Mouse (Mus musculus) lung, postnatal 14 days (tissue): ENCODE results near the gene Pole.
A peak's percentile ranks its signal among the peaks of the same experiment; 100 is the strongest.

Experiments
- DNase-seq: peaks from one replicate; pipeline ENCODE4 v3.0.0; 2021

Gene Pole

DNA sequence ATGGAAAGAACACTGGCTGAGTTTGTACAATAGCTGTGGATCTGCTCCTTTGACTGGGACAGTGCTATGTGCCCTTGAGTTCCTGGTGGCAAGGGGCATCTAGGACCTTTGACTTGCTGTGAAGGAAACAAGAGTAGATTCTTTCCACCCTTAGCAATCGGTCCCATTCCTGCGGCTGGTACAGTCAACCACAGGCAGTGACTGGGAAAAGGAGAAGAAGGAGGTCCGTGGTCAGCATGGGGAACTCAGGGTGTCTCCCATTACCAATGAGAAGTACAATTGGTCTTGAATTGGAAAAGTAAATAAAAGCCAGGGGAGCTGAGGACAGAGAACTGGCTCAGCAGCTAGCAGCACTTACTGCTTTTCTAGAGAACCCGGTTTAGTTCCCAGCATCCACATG is 59.4 kb downstream of the Pole start:
- no peak for DNase-seq

DNA sequence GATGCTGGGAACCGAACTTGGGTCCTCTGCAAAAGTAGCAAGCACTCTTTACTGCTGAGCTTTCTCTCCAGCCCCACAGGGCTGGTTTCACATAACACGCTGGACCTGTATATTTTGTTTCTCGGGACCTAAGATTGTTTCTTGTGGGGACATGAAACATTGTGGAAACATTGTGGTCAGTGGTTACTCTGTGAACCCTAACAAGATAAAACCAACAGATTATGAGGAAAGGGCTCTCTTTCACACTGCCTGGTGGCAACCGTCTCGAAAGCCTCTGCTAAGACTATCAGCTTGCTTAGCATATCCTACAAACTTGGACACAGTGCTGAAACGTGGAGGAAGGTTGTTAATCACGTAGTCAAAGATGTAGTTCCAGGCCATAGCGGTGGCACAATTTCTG is 60.9 kb downstream of the Pole start:
- DNase-seq = no peak

DNA sequence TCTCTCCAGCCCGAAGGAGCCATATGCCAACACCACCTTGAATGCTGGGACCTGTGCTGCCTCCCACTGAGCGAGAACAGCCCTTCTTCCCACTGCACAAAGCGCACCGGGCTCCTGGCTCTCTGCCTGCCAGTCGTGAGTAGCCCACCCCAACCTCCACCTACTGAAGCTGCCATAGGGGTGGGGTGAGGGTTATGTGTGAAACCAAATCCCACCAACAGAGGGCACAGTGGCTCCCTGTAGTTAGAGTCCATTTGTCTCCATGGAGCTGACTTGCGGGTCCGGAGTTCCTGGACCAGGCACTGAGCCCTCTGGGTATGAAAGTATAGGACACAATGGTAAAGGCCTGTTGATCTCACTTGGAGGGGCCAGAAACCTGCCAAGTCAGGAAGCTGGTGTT is 68.6 kb downstream of the Pole start:
- DNase-seq = peak; percentile 57

DNA sequence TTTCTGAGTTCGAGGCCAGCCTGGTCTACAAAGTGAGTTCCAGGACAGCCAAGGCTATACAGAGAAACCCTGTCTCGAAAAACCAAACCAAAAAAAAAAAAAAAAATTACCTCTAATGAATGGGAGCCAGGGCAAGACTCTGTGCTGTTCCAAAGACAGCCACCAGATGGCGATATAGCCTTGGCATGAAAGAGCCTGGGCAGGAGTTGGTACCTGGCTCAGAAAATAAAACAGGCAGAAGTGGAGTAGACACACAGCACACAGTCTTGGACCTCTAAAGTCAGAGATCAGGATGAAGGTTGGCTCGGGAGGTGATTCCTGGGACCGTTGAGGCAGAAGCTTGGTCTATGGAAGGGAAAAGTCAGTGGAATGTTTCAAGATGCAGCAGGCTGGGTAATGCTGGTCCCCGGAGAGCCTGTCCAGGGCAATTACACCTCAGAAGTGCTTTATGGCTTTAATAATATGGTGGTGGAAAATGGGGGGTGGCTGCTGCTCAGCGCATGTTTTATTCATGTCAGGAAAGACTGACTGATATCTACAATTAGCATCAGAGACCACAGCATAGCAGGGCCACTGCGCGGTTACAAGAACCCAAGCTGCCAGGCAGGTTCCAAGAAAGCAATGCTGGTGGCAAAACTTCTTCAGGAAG is 71.5 kb downstream of the Pole start:
- peak; percentile 89 for DNase-seq

DNA sequence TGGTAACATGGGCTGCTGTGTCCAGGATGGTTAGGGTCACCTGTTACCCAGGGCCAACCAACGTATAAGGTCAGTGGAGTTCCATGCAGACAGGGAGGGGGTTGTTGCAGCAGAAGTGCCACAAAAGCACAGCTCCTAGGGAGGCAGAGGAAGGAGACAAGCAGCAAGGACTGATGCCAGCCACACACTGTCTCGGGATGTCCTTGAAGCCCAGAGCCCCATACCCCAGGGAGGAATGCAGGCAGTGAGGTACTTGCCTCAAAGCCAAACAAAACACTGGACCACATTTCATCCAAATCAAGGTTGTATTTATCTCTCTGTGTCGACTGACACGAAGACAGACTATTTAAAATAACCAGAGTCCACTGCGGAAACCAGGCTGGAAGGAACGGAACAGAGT is 75.4 kb downstream of the Pole start:
- DNase-seq = no peak

DNA sequence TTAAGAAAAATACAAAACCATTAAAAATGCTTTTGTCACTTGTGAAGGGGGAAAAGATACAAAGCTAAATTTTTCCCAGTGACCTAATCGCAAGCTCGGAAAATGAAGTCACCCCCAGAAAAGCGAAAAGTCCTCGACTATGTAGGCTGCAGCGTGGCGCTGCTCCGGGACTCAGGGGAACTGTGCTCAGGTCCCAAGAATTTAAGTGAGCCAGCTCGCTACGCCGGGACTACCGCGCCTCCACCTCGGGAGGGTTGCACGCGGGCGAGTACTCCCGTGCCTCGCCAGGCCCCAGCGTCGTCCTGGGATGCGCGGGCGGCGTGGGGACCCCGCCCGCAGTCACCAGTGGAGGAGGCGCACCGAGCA is 76.7 kb downstream of the Pole start:
- DNase-seq = no peak

DNA sequence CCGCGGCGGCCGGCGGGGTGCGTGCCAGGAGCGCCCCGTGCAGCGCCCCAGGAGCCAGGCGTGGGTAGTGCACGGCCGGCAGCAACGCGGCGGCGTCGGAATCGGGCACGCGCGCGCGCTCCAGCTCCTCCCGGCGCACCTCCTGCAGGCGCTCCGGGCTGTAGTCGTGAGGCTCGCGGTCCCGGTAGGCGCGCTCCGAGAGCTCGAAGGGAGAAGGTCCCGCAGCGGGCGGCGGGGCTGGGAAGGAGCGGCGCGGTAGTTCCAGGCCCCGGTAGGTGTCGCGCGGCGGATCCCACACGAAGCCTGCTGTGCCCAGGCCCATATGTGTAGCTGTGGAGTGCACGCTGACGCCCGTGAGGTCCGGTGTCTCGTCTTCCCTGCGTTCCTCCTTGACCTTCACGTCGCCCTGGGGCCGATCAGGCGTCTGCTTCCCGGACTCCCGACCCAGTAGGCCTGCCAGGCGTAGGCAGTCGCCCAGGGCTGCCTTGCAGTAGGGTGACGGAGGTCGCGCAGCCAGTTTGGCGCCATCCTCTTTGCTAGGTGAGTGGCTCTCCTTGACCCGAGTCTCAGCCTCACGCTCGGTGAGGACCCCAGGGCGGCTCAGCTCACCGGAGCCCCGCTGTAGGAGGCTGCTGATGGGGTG is 77.2 kb downstream of the Pole start:
- peak; percentile 74 for DNase-seq

DNA sequence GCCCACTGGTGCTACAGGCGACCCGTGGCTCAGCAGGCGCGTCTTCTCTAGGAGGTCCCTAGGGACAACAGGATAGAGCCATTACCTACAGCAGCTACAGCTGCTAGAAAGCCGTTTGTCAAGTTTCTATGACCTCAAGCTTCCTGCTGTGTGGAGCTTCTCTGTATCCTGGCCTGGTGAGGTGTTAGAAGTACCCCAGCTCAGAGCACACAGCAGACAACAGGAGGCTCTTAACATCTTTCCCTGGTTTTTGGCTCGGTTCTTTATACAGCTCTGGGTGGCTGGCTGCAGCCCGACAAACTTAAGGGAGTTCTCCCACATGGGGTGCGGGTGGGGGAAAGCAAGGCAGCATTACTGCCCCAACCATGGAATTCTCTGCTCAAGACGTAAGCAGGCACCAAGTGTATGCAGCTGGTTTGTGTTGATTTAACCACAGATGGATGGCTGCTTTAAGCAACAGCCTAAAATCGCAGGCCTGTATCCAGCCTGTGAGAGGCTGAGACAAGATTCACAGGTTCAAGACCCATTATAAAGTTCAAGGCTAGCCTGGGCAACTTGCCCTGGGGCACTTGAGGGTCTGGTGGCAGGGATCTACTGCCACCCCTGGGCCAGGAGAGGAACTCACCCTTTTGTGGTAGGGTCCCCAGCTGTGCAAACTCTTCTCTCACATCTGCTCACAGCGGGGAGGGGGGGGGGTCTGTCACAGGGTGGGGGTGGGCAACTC is 77.9 kb downstream of the Pole start:
- DNase-seq = no peak

DNA sequence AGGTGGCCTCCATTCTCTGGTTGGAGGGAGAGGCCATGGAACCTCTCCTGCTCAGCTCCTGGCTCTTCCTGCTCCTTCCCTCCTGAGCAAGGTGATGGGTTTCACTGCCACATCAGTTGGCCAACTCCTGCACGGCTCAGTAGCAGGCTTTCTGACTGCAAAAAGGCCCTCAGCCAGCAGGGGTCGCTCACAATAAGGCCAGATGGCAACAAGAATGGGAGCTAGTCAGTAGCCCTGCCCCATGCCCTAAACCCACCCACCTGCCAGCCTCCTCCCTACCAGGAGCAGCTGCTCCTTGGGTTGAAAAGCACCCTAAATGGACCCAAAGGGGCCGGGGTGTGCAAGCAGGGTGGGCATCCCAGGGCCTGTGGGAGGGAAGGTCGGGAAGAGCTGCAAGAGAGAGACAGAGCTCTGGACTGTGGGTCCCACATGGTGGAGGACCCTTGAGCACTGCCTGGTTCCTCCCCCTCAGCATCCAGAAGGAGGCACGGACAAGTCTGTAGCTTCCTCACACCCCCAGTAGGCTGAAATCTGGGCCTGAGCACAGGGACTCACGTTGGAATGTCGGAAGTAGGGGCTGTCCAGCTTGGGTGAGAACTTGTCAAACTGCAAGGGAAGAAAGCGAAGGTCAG is 90.8 kb downstream of the Pole start:
- peak; percentile 78 for DNase-seq

DNA sequence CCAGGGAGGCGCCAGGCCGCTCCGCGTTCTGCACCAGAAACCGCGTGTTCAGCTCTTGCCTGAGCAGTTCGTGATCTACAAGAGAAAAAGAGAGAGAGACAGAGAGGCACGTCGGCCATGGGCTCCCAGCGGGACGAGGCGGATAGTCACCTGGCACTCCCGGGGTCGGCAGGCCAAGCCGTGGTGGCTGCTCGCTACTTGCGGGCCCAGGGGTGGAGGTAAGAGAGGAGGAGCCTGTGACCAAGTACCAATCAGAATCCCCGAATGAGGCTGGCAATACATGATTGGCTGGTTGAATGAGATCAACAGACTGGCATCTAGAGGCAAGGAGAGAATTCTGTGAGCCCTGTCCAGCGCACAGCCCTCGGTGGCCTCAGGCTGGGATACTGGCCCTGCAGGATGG is 92.1 kb downstream of the Pole start:
- DNase-seq = no peak

DNA sequence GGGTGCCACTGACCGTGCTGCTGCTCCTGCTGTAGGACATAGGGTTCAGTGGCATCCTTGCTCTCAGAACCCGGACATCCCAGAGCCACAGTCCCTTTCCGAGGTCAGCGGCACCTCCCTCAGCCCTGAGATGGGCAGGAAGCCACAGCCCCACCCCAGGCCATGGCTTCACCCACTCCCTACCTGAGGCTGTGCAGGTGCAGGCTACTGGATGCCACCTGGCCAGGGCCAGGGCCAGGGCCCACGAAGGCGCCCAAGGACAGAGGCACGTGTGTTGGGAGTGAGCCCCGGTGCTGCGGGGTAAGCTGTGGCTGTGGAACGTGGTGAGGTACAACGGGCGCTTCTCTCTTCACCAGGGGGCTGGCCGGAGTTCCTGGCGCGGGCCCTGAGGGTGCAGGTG is 93.0 kb downstream of the Pole start:
- no peak for DNase-seq

DNA sequence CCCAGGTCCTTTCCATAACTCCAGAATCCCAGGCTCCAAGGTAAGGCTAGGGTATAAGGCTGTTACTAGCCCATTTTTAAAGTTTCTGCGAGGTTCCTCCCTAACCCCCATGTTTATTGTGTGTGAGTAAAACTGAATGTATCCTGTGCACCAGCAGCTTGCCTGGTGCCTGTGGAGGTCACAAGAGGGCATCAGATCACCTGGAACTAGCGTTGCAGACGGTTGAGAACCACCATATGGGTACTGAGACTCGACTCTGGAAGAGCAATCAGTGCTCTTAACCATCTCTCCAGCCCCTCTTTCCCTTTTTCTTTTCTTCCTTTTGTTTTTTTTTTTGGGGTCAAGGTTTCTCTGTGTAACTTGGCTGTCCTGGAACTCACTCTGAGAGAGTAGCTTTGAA is 93.7 kb downstream of the Pole start:
- DNase-seq = no peak

DNA sequence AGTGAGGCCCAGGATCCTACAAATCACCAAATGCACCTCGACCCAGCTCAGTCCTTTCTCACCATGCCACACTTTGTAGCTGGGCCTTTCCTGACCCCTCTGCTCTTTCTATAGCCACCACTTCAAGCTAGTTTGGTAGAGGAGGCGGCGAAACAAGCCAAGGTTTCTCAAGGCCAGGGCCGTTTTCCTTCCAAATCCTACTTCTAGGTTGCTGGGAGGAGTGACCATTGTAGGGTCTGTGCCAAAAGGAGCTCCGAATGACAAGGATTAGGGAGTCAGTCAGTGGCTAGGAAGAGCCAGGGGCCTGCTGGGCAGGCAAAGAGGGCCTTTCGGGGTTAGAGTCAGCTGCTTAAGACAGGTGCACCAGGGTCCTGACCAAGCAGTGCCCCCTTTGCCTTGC is 98.4 kb downstream of the Pole start:
- DNase-seq = no peak

DNA sequence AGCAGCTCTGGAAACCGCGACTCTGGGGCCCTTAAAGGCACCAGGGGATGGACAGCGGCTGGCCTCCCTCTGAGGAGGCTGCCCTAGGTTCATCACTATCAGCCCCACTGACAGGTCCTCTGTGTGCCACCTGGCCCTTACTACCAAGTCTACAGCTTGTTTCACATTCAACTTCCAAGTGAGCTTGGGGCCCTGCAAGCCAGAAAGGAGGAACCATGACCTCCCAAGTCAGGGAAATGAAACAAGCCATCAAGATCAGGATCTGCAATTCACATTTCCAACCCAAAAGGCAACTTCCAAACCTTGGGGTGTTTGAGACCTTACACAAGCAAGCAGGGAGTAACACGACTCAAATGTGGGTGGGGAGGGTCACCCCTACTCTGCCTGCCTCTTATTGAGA is 99.2 kb downstream of the Pole start:
- DNase-seq = no peak

DNA sequence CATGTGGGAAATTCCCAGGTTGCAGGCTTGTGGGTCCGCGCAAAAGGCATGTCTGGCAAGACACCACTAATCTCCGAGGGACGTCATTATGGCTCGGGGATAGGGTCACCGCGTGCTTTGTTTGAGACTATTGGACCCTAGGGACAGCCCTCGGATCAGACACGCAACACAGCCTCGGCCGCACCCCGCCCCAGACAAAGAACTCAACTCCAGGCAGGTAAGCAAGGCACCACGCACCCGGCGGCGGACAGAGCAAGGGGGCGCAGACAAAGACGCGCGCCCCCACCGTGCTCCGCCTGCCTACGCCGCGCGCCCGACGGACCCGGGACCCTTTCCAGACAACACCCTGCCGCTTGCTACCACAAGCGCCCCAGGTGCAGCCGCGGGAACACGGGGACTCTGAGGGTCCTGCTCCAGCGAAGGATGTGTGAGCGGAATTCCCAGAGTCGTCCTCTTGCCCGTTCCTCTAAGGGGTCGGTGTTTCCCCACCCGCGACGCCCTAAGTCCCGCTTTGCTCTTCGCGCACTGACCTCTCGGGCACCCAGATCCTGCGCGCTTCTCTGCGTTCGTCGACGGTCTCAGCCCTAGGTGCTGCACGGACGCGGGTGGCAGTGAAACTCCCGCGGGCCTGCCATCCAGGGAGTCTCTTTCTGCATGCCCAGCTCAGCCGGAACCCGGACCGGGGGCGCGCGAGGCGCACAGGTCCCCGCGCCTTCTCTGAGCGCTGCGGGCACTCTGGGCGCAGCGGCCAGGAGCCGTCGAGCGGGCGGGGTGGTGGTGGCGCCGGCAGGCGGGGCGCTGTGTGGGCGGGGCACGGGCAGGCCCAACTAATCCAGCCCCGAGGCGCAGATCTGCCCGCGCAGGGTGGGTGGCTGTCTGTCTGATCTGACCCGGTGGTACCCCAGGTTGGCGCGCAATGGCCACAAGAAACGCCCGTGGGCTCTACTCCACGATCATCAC is 100.5 kb downstream of the Pole start:
- peak; percentile 70 for DNase-seq
